Comparison of ENCODE assay signal across 8 mouse cellular contexts in the genomic region with DNA sequence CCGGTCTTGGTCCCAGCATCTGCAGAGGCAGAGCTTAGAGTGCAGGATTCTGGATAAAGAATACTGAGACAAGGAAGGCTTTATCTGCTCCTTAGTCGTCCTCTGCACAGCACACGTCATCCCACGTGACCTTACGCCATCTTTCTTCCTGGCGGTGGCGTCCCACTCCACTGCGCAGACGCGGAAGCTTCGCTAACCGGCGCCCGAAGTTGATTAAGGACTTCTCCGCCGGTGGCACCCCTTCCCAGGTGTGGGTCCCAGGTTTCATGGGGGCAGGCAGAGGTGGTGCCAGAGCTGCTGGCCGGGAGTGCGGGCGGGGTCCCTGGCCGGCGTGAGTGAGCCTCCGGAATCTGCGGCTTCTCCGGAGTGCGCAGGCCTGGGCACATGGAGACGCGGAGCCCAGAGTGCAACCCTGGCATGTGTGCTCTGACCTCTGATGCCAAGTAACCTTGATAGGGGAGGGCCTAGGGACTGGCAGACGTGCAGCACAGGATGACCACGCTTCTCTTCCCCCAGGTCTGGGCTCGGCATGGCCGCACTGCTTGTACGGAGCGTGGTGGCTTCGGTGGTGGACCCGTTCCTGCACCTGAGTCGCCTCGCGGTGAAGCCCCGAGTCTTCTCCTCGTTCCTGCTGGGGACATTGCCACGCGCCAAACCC. TPM values are rescaled to one million over a fixed set of nuclear protein-coding genes. Genes with fewer than 3 reads are reported as not detected.
DNase-seq lines count a peak whose midpoint lies in the region; ATAC-seq and TF ChIP-seq lines count a peak whose summit lies in the region.

No protein-coding gene starts in this region.

- peak overlapping the region; percentile 92 for H3K9ac ChIP-seq in kidney, embryonic 16.5 days (replicated peaks; ENCODE audit: low read length)
- H3K9ac ChIP-seq in liver, adult 2 months (ENCODE audit: low read depth, low read length) = peak overlapping the region; percentile 86

- peak overlapping the region; percentile 88 for H3K4me3 ChIP-seq in bone marrow macrophage, adult 2 months (ENCODE audit: insufficient read depth, low read length)
- peak overlapping the region; percentile 89 for H3K4me3 ChIP-seq in embryonic fibroblast, embryonic 13.5 days (ENCODE audit: insufficient read depth, low read length)
- peak overlapping the region; percentile 82 for H3K4me3 ChIP-seq in heart, embryonic 10.5 days
- peak overlapping the region; percentile 76 for H3K4me3 ChIP-seq in kidney, embryonic 16.5 days (ENCODE audit: low read length)
- peak overlapping the region; percentile 74 for H3K4me3 ChIP-seq in liver, adult 2 months (ENCODE audit: insufficient read depth, low read depth, low read length)
- H3K4me3 ChIP-seq in myocyte = peak overlapping the region; percentile 52

- peak overlapping the region; percentile 65 for H3K27ac ChIP-seq in bone marrow macrophage, adult 2 months (ENCODE audit: insufficient read depth, low read depth, low read length)
- H3K27ac ChIP-seq in embryonic fibroblast, embryonic 13.5 days (ENCODE audit: insufficient read depth, low read length) = no peak overlapping the region
- H3K27ac ChIP-seq in heart, embryonic 10.5 days = peak overlapping the region; percentile 98
- peak overlapping the region; percentile 70 for H3K27ac ChIP-seq in kidney, embryonic 16.5 days (ENCODE audit: low read length)
- H3K27ac ChIP-seq in liver, adult 2 months (replicated peaks; ENCODE audit: insufficient read depth, low read depth, low read length) = peak overlapping the region; percentile 79

- peak overlapping the region; percentile 44 for H3ac ChIP-seq in myocyte (ENCODE audit: control insufficient read depth, insufficient read length)

- peak overlapping the region; percentile 89 for H3K4me2 ChIP-seq in kidney, embryonic 16.5 days (replicated peaks; ENCODE audit: low read depth, low read length)
- peak overlapping the region; percentile 86 for H3K4me2 ChIP-seq in myocyte (ENCODE audit: low read depth)

- H3K79me2 ChIP-seq in liver, adult 2 months (ENCODE audit: control insufficient read depth, insufficient read depth, low read length) = peaks cover 6% of the 10 kb centered on the region; the same call in 1 of the 2 replicates
- H3K79me2 ChIP-seq in myocyte (ENCODE audit: control insufficient read depth, insufficient read depth) = peaks cover 14% of the 10 kb centered on the region

- peak; percentile 91 for DNase-seq in A20 (ENCODE audit: low read depth, low spot score)
- DNase-seq in heart, embryonic 10.5 days (ENCODE audit: low spot score) = peak; percentile 94
- peak; percentile 90 for DNase-seq in liver, adult 2 months (ENCODE audit: extremely low read depth, low read depth, low spot score)
- DNase-seq in splenic B cell, adult 2 months (ENCODE audit: low read depth, low spot score) = peak; percentile 91

- peaks cover 18% of the 10 kb centered on the region for H3K4me1 ChIP-seq in bone marrow macrophage, adult 2 months (ENCODE audit: control insufficient read depth, insufficient read depth, low read length)
- H3K4me1 ChIP-seq in embryonic fibroblast, embryonic 13.5 days (ENCODE audit: control insufficient read depth, insufficient read depth, low read length) = 0 out of 2 replicates have a peak, but pooled peaks cover 4% of the 10 kb centered on the region
- peaks cover 54% of the 10 kb centered on the region for H3K4me1 ChIP-seq in heart, embryonic 10.5 days
- H3K4me1 ChIP-seq in kidney, embryonic 16.5 days (ENCODE audit: insufficient read depth, low read length) = peaks cover 19% of the 10 kb centered on the region
- peaks cover 9% of the 10 kb centered on the region for H3K4me1 ChIP-seq in liver, adult 2 months (ENCODE audit: control insufficient read depth, insufficient read depth, low read length)

- H3K9me3 ChIP-seq in heart, embryonic 10.5 days = no peaks in the 10 kb centered on the region
- H3K9me3 ChIP-seq in kidney, embryonic 16.5 days (ENCODE audit: low read length) = no peaks in the 10 kb centered on the region

- no peaks in the 10 kb centered on the region for H3K27me3 ChIP-seq in heart, embryonic 10.5 days (ENCODE audit: insufficient read depth, poor library complexity, severe bottlenecking)
- H3K27me3 ChIP-seq in kidney, embryonic 16.5 days (ENCODE audit: insufficient read depth, low read length) = peaks cover 6% of the 10 kb centered on the region; the same call in 1 of the 2 replicates
- no peaks in the 10 kb centered on the region for H3K27me3 ChIP-seq in liver, adult 2 months (ENCODE audit: control insufficient read depth, insufficient read depth, low read length)
- no peaks in the 10 kb centered on the region for H3K27me3 ChIP-seq in myocyte (ENCODE audit: control insufficient read depth, insufficient read depth, insufficient read length)
- no peaks in the 10 kb centered on the region for H3K27me3 ChIP-seq in splenic B cell, adult 2 months (ENCODE audit: control insufficient read depth, insufficient read depth, low read length, poor library complexity, severe bottlenecking)

- peak; percentile 83 for ATAC-seq in kidney, embryonic 16.5 days (ENCODE audit: low FRiP score, low TSS enrichment)

- under 1% methylated on average over 42 of the region's 42 CpGs for WGBS in heart, embryonic 10.5 days
- under 1% methylated on average over 42 of the region's 42 CpGs for WGBS in kidney, embryonic 16.5 days
- WGBS in liver, adult 2 months = under 1% methylated on average over 42 of the region's 42 CpGs

- no peak for TF ChIP-seq POLR2A in bone marrow macrophage, adult 2 months (IDR thresholded peaks at IDR 0.05; ENCODE audit: borderline replicate concordance, low read depth, low read length)
- TF ChIP-seq POLR2A in embryonic fibroblast, embryonic 13.5 days (IDR thresholded peaks at IDR 0.05; ENCODE audit: low read depth, low read length) = peak; percentile 76
- TF ChIP-seq POLR2A in liver, adult 2 months (IDR thresholded peaks at IDR 0.05; ENCODE audit: extremely low read depth, insufficient read depth, low read length) = peak; percentile 68
- TF ChIP-seq POLR2A in myocyte (IDR thresholded peaks at IDR 0.05; ENCODE audit: insufficient read length, low read depth) = peak; percentile 50

- no peak for TF ChIP-seq CTCF in bone marrow macrophage, adult 2 months (IDR thresholded peaks at IDR 0.05; ENCODE audit: low read depth, low read length)
- no peak for TF ChIP-seq CTCF in embryonic fibroblast, embryonic 13.5 days (IDR thresholded peaks at IDR 0.05; ENCODE audit: borderline replicate concordance, insufficient read depth, low read length)
- no peak for TF ChIP-seq CTCF in liver, adult 2 months (IDR thresholded peaks at IDR 0.05; ENCODE audit: low read depth, low read length)

- peaks cover 6% of the 10 kb centered on the region; the same call in 1 of the 2 replicates for H3K36me3 ChIP-seq in heart, embryonic 10.5 days
- H3K36me3 ChIP-seq in kidney, embryonic 16.5 days (ENCODE audit: insufficient read depth, low read length) = 0 out of 2 replicates have a peak, but pooled peaks cover 7% of the 10 kb centered on the region
- H3K36me3 ChIP-seq in liver, adult 2 months (ENCODE audit: control insufficient read depth, insufficient read depth, low read length) = no peaks in the 10 kb centered on the region; the same call in 1 of the 2 replicates
- peaks cover 4% of the 10 kb centered on the region for H3K36me3 ChIP-seq in myocyte (ENCODE audit: control insufficient read depth, insufficient read depth)
- 0 out of 2 replicates have a peak, but pooled peaks cover 2% of the 10 kb centered on the region for H3K36me3 ChIP-seq in splenic B cell, adult 2 months (ENCODE audit: control insufficient read depth, insufficient read depth, low read length, poor library complexity, severe bottlenecking)

TF ChIP-seq in myocyte, 11 proteins besides CTCF, POLR2A, EP300 and RAD21:
- TF ChIP-seq USF1 (IDR thresholded peaks at IDR 0.05; ENCODE audit: low read depth) (peak; percentile 96), POLR2AphosphoS2 (IDR thresholded peaks at IDR 0.05; ENCODE audit: insufficient read length, low read depth) (peak; percentile 50), TCF3 (IDR thresholded peaks at IDR 0.05; ENCODE audit: insufficient read length, low read depth) (no peak), MAX (IDR thresholded peaks at IDR 0.05; ENCODE audit: low read depth) (no peak), SRF (IDR thresholded peaks at IDR 0.05; ENCODE audit: control insufficient read depth, insufficient read length, low read depth) (no peak)
TF ChIP-seq in myocyte: peak in this region for 2.

RNA-seq across cellular contexts. Expression of a gene that starts 2.6 kb away (rescaled TPM):
- 82.6 and 92.0 TPM in 2 replicates for polyA plus RNA-seq in bone marrow macrophage, adult 2 months (2012; ENCODE audit: insufficient read depth, insufficient read length, missing spikeins)
- 102 and 111 TPM in 2 replicates for polyA plus RNA-seq in embryonic fibroblast, embryonic 13.5 days (2011; ENCODE audit: insufficient read length, low read depth, missing spikeins)
- polyA plus RNA-seq in heart, embryonic 10.5 days (2016; fragmentation: Nextera tagmentation; extraction: Ambion mirVana) = 499 and 600 TPM in 2 replicates
- 391 and 393 TPM in 2 replicates for polyA plus RNA-seq in kidney, embryonic 16.5 days (2015; fragmentation: Nextera tagmentation; extraction: Ambion mirVana)
- 183 and 252 TPM in 2 replicates for total RNA-seq in liver, adult 2 months (2014; rRNA removed)
- polyA plus RNA-seq in liver, adult 2 months (2012; rRNA removed) = 115 and 118 TPM in 2 replicates
- 254 TPM for polyA plus RNA-seq in myocyte (2012; fragmentation: generic; extraction: Trizol)

RNA-seq across cellular contexts. Expression of a gene that starts 2.7 kb away (rescaled TPM):
- polyA plus RNA-seq in bone marrow macrophage, adult 2 months (2012; ENCODE audit: insufficient read depth, insufficient read length, missing spikeins) = 40.6 and 42.9 TPM in 2 replicates
- polyA plus RNA-seq in embryonic fibroblast, embryonic 13.5 days (2011; ENCODE audit: insufficient read length, low read depth, missing spikeins) = 35.8 and 39.2 TPM in 2 replicates
- 145 and 181 TPM in 2 replicates for polyA plus RNA-seq in heart, embryonic 10.5 days (2016; fragmentation: Nextera tagmentation; extraction: Ambion mirVana)
- 115 and 127 TPM in 2 replicates for polyA plus RNA-seq in kidney, embryonic 16.5 days (2015; fragmentation: Nextera tagmentation; extraction: Ambion mirVana)
- total RNA-seq in liver, adult 2 months (2014; rRNA removed) = 36.2 and 41.7 TPM in 2 replicates
- polyA plus RNA-seq in liver, adult 2 months (2012; rRNA removed) = 85.6 and 92.3 TPM in 2 replicates
- polyA plus RNA-seq in myocyte (2012; fragmentation: generic; extraction: Trizol) = 79.8 TPM
